Mouse (Mus musculus) embryonic fibroblast, embryonic 13.5 days (primary cell): ENCODE measurements around the gene Tmem221. TPM values are rescaled to one million over a fixed set of nuclear protein-coding genes. Genes with fewer than 3 reads are reported as not detected.

ENCODE experiments used
- H3K27ac ChIP-seq: 2 replicates; pipeline ENCODE4 v1.5.1; 2012; ENCODE audit warnings: low read length, control low read depth, inconsistent platforms; ENCODE audit not compliant: insufficient read depth
- H3K4me1 ChIP-seq: 2 replicates; pipeline ENCODE4 v1.6.1; 2011; ENCODE audit warnings: low read length; ENCODE audit not compliant: control insufficient read depth, insufficient read depth
- H3K4me3 ChIP-seq: 2 replicates; pipeline ENCODE4 v1.5.1; 2011; ENCODE audit warnings: mild to moderate bottlenecking, control low read depth, low read length; ENCODE audit not compliant: insufficient read depth
- CTCF ChIP-seq: IDR thresholded peaks from 2 replicates; pipeline ENCODE4 v1.5.1; 2011; ENCODE audit warnings: mild to moderate bottlenecking, control low read depth, low read length, moderate library complexity, borderline replicate concordance; ENCODE audit not compliant: insufficient read depth
- POLR2A ChIP-seq: IDR thresholded peaks from 2 replicates; pipeline ENCODE4 v1.6.1; 2011; ENCODE audit warnings: low read depth, mild to moderate bottlenecking, control low read depth, low read length, moderate library complexity
- polyA plus RNA-seq: library from polyadenylated mRNA; stranded (reverse); fragments of >200 nt; gene quantifications from 2 replicates; pipeline ENCODE4 v1.2.4, GENCODE M21; 2011; ENCODE audit warnings: low read depth; ENCODE audit not compliant: missing spikeins, insufficient read length

The Tmem221 gene
- polyA plus RNA-seq, 1 experiment: 0.32 TPM

DNA sequence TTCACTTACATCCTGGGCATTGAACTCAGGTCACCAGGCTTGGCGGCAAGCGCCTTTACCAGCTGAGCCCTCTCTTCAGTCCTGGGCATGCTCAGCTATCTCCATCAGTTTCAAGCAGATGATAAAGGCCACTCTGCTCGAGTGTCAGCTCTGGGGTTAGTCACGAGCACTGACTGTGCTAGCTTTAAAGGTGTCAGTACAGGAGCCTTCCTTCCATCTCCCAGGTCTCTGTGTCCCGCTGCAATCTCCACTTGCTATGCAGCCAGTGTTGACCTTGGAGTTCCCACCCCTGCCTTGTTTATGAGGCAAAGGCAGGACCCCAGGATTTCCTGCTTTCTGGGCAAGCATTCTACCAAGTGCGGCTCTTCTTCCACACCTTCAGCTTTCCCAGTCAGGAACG, 8.9 kb upstream of the Tmem221 start:
- no peak overlapping the region for H3K27ac ChIP-seq
- no peak for TF ChIP-seq CTCF
- 0 out of 2 replicates have a peak, but pooled peaks cover 3% of the 10 kb centered on the region for H3K4me1 ChIP-seq
- no peak overlapping the region for H3K4me3 ChIP-seq

DNA sequence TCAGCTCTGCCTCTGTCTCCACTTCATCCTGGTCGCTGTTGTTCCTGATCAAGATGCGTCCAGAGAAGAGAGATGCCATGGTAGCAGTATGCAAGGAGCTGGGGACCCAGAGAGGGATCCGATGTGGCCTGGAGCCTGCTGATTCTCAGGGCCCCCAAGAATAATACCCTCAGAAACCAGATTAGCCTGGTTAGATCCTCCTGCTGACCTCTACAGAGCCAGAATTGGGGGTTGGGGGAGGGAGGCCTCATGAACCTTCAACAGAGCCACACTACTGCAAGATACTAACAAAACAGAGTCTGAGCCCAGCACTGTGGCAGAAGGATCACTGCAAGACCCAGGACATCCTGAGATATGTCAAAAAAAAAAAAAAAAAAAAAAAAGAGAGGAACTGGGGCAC, 7.8 kb upstream of the Tmem221 start, which contains the start of gene Nxnl1:
TSS of gene Nxnl1 (minus strand) at position 101 of the 400 bp plus-strand sequence.
- Histone ChIP-seq H3K27ac (no peak within 1 kb of the TSS), H3K4me1 (0 out of 2 replicates have a peak, but pooled peaks cover 3% of the 10 kb centered on the region), H3K4me3 (no peak within 1 kb of the TSS)
- TF ChIP-seq POLR2A (no peak), CTCF (no peak)

DNA sequence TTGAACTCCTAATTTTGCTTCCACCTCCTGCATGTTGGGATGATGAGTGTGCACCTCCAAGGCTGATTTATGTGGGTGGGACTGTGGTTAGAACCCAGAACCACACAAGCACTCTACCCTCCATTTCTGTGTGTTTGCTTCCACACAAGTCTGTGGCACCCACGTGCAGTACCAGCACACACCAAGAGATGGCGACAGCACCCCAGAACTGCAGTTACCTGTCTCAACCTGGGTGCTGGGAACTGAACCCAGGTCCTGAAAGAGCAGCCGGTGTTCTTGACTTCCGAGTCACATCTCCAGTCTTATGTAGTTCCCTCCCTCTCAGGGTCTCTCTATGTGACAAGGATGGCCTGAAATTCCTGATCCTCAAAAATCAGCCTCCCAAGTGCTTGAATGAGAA, 5.3 kb upstream of the Tmem221 start:
- 0 out of 2 replicates have a peak, but pooled peaks have one; percentile 9 for TF ChIP-seq CTCF
- no peak for TF ChIP-seq POLR2A
- no peaks in the 10 kb centered on the region for H3K4me1 ChIP-seq

DNA sequence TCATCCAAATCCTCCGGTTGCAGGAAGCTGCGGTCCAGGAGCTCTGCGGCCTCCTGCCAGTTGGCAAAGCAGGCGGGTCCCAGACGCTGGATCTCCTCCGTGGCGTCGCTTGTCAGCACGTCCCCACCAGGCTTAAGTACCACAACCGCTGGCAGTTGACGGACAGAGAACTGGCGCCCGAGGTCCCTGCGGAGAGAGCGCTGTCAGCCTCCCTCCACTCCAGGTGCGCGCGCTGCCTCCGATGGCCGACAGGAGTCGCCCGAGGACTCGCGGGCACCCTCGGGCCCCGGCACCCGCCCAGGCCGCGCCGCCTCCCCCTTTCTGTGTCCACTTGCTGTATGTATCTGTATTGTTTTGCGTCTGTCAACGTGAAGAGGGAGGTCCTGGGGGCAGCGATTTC, 4.1 kb upstream of the Tmem221 start:
- TF ChIP-seq CTCF (peak; percentile 65), POLR2A (no peak)
- Histone ChIP-seq H3K27ac (no peak overlapping the region), H3K4me1 (no peaks in the 10 kb centered on the region), H3K4me3 (no peak overlapping the region)

More for the DNA sequence above, 5.3 kb upstream of the Tmem221 start:
- Histone ChIP-seq H3K4me3 (no peak overlapping the region), H3K27ac (no peak overlapping the region)

DNA sequence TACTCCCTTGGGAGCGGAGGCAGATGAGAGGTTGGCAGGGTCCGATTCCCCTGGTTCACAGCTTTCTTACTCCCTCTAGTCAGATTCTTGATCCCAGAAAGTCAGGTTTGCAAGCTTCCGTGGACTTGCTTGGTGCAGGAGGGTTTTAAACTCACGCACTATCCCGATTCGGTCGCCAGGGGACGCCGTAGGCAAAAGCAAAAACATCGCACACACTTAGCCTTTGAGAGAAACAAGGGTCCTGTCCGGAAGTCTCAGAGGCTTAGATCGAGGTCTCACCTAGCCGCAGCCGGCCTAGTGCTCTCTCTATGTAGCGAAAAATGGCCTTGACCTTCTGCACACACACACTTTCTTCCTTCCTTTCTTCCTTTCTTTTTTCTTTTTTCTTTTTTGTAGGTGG, 2.7 kb upstream of the Tmem221 start:
- Histone ChIP-seq H3K4me1 (no peaks in the 10 kb centered on the region), H3K4me3 (no peak overlapping the region), H3K27ac (no peak overlapping the region)
- no peak for TF ChIP-seq POLR2A
- peak; percentile 88 for TF ChIP-seq CTCF

DNA sequence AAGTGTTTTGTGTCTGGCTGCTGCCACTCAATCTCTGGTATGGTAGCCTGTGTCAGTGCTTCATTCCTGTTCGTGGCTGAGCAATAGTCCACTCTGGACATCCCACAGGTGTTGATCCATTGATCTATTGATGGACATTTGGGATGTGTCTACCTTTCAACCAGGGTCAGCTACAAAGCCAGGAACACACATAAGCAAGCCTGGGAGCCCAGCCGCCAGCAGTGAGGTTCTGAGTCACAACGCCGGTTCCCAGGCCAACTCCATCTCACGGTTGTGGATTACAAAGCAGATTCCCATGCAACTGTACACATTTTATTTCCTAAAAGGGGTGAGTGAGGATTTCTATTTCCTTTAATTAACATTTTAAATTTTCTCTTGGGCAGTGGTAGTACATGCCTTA, 2.1 kb upstream of the Tmem221 start:
- Histone ChIP-seq H3K4me1 (no peaks in the 10 kb centered on the region), H3K27ac (no peak overlapping the region), H3K4me3 (no peak overlapping the region)
- TF ChIP-seq POLR2A: no peak
- no peak for TF ChIP-seq CTCF

DNA sequence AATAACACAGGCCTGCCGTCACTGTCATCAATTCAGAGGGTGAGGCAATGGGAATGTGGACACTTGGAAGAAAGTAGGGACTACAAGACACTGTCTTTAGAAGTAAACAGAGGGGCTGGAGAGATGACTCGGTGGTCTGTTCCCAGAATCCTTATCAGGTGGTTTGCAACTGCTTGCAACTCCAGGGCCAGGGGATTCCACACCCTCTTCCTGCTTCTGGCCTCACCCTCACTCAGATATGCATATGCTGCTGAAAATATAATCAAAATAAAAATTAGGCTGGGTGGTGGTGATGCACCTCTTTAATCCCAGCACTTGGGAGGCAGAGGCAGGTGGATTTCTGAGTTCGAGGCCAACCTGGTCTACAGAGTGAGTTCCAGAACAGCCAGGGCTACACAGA, 1.4 kb upstream of the Tmem221 start:
- no peak overlapping the region for H3K27ac ChIP-seq
- TF ChIP-seq CTCF: no peak
- TF ChIP-seq POLR2A: no peak
- no peaks in the 10 kb centered on the region for H3K4me1 ChIP-seq
- H3K4me3 ChIP-seq: no peak overlapping the region

DNA sequence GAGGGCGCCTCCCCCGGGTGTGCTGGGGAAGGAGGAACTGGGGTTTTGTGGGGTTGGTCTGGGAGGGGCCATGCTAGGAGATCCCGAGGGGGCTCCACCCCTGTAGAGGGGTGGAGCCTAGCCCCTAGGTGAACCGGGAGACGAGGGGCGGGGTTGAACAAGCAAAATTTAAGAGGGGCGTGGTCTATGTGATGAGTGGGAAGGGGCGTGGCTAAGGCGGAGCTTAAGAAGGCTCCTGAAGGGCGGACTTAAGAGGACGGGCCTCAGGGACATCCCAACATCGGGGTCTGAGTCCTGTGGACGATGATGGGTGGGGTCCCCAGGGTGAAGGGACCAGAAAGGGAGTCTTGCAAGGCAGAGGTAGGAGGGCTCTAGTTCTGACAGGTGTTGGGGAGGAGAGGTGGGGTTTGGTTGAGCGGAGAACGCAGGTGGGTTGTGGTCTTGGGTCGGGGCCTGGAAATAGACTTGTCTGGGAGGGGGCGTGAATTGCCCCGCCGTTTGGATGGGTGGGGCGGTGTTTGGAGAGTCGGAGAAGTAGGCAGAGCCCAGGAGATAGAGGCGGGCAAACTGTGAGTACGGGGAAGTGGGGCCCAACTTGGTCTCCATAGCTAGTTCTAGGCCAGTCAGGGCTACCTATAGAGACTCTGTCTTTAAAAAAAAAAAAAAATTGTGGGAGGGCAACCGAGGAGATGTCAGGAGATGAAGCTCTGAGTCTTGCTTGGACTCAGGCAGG, 453 bp upstream of the Tmem221 start:
- Histone ChIP-seq H3K27ac (no peak overlapping the region), H3K4me1 (no peaks in the 10 kb centered on the region), H3K4me3 (peak overlapping the region; percentile 22)
- TF ChIP-seq POLR2A (0 out of 2 replicates have a peak, but pooled peaks have one; percentile 13), CTCF (no peak)

DNA sequence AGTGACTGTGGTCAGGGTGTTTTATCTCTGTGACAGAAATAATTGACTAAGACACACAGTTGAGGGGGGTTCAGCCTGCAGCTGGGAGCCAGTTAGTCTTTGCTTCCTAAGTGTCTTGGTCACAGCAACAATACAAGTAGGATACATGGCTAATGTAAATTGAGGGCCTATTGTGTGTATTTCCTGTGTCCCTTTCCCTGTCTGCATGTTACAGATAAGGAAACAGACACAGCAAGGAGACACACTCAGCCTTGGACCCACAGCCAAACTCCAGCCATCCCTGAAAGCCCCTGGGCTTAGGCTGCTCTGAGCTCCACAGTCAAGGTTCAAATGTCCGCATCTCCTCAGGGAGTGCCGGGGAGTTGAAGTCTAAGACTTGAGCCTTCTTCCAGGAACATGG, 4.0 kb downstream of the Tmem221 start:
- Histone ChIP-seq H3K4me1 (no peaks in the 10 kb centered on the region), H3K27ac (no peak overlapping the region), H3K4me3 (no peak overlapping the region)
- TF ChIP-seq POLR2A (no peak), CTCF (no peak)

DNA sequence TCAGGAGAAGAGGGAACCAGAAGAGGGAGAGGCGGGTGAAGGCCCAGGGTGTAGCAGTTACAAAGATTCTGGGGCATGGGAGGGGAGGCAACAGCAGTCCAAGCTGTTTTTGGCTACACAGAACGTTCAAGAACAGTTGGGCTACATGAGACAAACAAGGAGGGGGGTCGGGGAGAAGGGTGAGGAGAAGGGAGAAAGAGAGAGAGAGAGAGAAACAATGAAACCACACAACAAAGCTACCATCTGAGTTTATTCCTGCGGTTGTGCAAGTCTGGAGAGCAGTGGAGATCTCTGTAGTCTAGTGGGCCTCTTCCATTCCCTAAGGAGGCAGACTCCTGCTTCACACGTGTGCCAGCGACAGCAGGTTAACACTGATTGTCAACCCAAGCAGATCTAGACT, 4.7 kb downstream of the Tmem221 start:
- no peak for TF ChIP-seq CTCF
- no peak for TF ChIP-seq POLR2A
- Histone ChIP-seq H3K27ac (no peak overlapping the region), H3K4me3 (no peak overlapping the region), H3K4me1 (no peaks in the 10 kb centered on the region)

DNA sequence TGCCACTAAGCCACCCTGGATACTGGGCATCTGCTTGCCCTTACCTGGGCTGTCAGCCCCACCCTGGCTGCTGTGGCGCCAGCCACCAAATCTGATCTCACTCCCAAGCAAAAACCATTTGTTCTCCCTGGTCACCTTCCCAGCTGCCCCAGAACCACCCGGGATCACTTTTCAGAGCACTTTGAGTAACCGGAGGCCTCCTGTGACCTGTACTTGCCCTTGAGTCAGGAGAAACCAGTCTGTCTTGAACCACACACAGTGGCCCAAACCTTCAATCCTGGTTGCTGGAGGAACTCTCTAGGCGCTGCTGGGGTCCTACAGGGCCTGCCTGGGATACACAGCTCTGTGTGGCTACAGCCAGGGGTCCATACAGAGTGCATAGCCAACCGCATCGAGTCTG, 5.9 kb downstream of the Tmem221 start:
- TF ChIP-seq CTCF (no peak), POLR2A (no peak)
- no peak overlapping the region for H3K4me3 ChIP-seq
- no peak overlapping the region for H3K27ac ChIP-seq

More for the DNA sequence above, 5.9 kb downstream of the Tmem221 start:
- no peaks in the 10 kb centered on the region for H3K4me1 ChIP-seq
